Mouse (Mus musculus): ENCODE data around the gene Slc2a3.

The Slc2a3 gene

DNA sequence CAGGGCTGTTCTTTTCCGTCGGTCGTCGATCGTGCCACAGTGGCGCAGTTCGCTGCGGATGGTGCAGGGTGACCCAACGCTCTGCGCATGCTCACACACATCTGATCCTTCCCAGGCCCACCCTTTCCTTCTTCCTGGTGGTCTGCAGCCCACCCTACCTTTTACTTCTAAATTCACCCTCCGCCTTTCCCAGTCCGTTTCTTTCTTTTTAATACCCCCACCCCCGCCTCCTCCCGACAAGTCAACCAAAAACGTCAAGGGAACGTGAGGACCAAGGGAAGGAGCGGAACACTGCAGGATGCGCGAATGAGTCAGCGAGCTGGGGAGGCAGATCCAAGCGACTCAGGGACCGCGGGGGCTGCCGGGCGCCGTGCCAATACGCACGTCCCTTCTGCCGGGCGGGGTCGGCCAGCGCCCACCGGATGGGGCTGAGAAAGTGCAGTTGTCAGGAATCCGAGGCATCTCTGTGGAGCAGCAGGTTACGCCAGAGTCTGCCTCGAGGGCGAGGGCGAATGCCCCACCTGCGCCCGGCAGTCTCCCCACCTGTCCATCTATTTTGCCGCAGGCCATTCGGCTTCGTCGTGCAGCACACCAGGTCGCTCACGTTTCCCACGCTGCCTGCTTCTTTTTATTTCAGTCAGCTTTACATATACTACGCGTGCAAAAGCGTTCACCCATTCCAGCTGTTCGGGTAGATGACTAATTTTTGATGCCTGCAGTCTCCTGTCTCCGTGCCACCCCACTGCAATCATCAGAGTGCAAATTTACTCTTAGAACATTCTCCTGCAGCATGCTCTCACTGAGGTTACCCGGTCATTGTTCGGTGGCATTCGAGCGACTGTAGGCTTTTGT is 36.8 kb downstream of the Slc2a3 start:
- WGBS, result under 1% methylated on average over 56 of the region's 56 CpGs

DNA sequence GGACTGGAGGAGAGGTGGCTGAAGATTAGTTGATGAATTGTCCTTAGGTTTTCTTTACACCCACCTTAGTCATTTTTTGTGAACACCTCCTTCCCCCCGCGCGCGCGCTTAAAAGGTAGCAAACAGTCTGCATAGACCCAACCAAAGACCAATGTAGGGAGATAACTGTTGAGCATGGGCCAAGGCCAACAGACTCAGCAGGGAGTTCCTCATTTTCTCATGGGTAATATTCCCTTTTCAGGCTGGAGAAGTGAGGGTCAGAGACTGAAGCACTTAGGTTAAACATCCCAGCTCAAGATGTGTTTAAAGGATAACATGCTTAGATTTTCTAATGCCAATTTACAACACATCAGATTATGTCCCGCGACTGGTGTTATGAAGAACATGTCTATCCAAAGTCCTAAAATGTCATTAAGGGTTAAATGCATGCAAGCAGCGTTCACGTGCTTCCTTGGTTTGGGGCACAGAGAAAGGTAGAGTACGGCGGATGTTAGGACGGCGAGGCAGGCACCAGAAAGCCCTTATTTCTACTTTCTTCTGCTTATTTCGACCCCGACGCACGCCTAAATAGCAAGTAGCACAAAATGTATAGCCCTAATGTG is 37.5 kb downstream of the Slc2a3 start:
- 34% methylated on average over 17 of the region's 17 CpGs for WGBS

DNA sequence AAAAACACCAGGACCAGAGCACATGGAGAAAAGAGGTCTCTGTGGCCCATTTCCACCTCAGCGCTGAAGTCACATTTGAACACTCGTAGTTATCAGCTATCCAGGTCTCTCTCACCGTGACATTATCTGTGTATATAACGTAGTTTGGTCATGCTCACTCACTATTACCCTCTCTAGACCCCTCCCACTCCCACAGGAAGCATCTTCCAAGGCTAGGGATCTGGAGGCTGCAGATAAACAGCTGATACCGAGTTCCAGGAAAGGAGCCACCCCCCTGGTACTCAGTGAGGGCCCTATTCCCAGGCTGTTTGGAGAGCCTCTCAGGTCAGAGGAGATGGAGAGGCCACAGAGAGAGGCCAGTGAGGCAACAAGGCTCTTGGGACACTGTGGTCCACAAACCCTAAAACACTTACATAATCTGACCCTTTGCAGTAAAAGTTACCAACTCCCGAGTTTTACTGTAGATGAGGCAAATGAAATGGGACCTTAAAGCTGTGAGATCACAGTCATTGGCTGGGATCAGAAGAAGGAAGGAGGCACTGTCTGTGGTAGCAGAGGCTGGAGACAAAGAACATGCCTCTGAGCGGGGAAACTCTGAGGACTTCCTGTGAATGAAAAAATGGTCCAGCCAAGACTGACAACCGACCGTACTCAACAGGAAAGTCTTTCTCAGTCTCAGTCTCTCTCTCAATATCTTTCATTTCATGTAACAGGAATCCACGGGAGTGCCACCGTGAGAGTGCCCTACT is 38.3 kb downstream of the Slc2a3 start:
- 71% methylated on average over 11 of the region's 11 CpGs for WGBS

DNA sequence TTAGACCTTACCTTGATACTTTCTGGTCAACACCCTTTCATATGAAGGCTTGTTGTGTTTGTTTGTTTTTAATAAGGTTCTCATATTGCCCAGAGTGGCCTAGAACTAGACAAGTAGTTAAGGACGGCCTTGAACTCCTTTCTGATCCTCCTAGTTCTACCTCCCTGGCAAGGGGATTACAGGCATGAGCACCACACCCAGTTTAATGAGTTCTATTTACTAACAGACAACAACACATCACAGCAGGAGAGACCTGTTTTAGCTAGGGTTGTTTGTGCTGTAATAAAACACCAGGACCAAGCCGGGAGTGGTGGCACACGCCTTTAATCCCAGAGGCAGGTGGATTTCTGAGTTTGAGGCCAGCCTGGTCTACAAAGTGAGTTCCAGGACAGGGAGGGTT is 39.0 kb downstream of the Slc2a3 start:
- 95% methylated on average over 3 of the region's 3 CpGs for WGBS

DNA sequence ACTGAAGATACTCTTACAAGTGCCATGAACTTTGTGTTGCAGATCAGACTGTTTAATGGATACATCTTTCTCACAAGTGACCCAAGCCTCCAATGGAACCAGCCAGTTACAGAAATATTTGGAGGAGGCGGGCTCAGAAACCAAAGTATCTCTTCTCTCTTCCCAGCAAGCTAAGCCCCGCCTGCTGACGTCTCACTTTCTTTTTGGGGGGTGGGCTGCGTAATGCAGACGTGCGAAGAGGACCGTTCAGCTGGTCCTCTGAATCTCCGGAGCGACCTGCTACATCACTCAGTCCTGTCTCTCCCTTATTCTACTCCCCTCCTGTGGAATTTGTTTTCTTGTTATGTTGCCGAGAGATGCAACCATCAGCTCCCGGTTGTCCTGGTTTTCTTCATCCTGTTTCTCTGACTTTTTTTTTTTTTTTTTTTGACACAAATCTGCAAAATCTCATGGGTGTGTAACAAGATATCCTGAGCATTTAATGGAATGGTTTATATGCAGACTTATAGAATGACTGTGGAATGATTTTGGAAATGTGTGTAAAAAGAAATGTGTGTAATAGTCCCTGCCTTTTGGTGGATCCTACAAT is 40.3 kb downstream of the Slc2a3 start:
- 2% methylated on average over 11 of the region's 11 CpGs for WGBS

DNA sequence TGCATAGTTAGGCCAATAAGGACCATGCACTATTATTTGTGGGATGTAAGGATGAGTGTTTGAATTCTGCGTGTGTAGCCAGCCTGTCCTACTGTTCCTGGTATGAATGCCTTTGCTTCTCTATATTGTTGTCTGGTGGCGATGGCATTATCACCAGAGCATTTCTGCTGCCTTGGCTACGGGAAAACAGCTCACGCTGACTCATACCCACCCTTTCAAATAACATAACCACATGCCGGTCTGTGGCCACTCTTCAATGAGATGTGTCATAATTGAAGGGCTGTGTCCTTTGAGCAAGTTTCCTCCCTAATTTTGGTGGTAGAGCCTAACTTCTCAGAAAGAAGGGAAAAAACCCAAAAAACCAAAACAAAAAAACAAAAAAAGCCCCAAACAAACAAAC is 42.7 kb downstream of the Slc2a3 start:
- 56% methylated on average over 5 of the region's 5 CpGs for WGBS

DNA sequence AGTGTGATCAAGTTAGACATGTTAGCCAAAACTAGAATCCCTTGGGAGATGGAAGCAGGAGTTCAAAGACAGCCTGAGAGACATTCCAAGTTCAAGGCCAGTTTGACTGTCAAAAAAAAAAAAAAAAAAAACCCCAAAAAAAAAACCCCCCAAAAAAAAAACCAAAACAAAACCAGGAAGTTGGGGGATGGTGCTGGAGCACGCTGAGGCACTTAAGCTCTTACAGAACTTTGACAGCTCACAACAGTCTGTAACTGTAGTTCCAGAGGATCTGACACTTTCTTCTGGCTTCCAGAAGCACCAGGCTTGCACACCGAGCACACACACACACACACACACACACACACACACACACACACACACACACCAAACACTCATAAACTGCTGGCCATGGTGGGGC is 45.5 kb downstream of the Slc2a3 start:
- WGBS, result 67% methylated on average over 2 of the region's 2 CpGs

DNA sequence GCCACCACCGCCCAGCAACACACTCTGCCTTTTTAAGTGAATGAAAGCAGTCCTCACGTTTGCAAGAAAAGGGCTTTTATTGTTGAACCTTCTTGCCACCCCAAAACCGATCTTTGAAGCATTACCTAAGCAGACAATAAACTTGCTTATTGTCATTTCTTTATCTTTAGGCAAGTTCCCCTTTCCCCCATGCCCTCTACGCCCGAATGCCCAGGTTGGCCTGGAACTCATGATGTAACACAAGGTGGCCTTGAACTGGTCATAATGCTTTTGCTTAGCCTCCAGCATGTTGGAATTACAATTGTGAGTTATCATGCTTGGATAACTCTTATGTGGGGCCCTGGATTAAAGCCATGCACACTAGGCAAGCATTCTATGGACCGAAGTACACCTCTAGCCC is 50.9 kb downstream of the Slc2a3 start:
- WGBS, result 88% methylated on average over 6 of the region's 6 CpGs

DNA sequence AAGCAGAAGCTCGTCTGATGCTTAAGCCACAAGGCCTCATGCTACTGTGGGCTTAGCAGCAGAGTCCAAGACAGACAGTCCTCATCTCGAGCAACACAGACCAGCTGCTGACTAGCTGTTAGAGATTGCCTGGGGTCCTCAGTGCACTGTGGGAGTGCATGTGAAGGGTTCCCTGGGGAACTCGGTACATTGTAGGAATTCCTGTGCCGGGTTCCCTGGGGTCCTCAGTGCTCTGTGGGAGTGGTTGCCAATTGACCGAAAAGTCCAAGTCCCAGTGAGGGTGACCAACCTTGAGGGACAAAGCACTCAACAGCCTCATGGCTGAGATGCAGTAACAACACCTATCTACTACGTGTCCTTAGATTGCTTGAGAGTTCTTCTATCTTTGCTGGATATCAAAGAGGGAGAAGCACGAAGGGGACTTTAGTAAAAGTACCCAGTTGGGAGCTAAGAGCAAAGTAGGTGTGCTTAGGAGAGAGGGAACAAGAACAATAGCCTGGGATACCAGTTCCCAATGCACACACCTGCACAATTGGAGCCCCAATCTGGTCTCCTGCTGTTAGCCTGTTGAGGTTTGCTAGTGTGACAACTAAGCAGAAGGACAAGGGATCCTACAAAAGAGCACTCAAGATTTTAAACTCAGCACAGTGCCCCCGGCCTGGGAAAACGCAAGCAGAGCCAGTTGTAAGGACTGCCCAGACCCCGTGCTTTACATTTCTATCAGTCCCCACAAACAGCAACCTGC is 56.8 kb downstream of the Slc2a3 start:
- 67% methylated on average over 10 of the region's 10 CpGs for WGBS

DNA sequence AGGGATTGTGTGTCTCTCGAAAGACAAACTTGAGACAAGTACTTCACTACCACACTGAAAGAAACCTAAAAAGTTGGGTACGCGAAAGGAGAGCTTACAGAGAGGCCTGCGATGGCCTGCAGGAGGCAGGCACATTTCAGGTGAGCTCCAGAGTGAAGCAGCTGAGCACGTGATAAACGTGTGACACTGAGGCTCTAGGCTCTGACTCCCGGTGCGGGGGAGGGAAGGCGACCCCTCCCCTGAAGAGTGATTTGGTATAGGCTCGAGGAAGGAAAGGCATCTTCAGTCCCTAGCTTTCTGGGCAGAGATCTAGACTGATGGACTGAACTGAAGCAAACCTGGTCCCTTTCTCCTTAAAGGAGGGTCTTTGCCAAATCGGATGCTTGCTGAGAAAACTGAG is 58.1 kb downstream of the Slc2a3 start:
- 30% methylated on average over 11 of the region's 11 CpGs for WGBS

DNA sequence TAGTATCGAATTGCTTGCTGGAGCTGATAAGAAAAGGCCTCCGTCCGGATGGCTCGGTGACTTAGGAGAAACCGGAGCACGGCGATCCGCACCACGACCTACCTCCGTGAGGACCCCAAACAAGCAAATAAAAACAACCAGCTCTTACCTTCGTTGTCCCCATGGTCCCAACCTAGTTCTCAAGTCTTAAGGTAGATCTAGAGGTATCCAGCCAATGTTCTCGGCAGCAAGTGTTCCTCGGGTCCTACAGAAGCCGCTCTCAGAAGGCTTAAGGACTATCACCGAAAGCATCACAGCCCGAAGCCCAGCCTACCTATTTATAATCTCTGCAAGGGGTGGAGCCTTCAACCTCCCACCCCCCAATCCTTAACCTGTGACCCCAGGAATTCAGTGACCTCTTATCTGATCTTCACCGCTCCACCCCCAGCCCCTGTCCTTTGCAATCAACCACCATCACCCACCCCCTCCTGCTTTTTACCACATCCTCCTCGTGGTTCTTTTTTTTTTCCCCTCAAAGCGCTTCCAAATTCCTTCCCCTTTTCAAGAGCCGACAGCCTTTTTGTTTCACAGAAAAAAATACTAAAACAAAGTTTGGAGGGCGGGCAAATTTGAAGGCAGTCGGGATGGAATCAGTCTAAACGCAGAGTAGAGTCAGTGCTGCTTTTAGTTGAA is 59.1 kb downstream of the Slc2a3 start:
- under 1% methylated on average over 23 of the region's 23 CpGs for WGBS

DNA sequence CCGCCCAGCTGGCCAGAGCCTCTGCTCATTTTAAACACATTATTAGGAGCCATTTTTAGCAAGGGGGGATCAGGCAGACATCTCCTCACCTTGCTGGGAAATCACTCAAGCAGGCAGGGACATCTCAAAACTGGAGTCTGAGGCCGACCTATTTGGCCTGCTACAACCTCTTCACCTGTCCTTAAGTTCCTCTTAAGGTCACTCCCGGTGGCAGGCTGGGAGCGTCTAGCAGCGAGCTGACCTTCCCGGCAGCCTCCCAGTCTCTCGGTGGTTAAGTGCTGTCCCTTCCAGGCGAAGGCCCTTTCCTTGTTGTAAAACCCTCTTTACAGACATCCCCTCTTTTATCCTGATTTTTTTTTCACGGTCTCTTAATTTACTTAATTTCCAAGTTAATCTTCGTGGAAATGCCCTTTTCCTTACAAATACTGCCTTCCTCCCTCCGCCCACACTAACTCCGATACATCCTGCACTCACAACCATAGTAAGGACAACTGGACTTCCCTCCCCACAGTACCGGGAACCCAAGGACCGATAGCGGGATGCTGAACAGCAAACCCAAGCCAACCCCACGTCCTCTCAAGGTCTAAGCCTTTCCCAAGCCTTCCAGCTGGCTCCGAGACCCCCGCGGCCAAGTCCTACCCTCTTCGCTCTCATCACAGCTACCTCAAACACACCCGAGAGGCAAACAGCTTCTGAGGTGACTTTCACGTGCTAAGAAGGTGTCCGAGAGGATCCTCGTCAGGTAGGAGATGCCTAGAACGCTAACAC is 59.8 kb downstream of the Slc2a3 start:
- WGBS, result 7% methylated on average over 25 of the region's 25 CpGs

DNA sequence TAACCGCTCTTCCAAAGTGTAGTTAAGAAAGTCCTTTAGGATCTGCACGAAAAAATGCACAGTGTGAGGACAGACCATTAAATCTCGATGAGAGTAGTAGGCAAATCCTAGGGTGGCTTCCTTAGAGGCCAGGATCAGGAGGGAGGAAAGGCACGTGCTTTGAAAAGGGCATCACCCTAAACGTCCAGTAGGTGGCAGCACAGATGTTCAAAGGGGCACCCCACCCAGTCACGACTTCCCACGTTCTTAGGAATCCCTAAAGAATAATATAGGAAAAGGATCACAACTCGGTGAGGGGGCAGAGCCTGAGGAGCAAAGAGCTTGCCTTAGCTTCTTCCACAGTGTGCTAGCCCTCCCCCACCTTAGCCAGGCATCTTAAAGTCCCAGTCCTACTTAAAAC is 61.5 kb downstream of the Slc2a3 start:
- WGBS, result 8% methylated on average over 8 of the region's 8 CpGs

DNA sequence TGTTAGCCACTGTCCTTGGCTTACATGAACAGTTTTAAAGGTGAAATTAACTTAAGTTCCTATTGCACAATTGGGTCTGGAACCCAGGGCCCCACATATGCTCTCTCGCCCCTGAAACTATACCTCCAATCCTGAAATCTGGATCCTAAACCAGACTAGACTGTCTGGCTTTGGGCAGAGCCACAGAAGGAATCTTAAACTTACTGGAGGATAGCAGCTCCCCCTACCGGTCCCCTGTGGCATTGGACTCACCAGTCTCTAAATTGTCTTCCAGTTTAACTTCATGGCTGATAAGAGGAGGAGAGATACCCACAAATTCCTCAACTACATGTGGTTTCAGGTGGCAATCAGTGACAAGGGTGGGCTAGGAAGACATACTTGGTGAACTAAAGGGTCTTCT is 81.5 kb downstream of the Slc2a3 start:
- WGBS, result 33% methylated on average over 2 of the region's 2 CpGs

DNA sequence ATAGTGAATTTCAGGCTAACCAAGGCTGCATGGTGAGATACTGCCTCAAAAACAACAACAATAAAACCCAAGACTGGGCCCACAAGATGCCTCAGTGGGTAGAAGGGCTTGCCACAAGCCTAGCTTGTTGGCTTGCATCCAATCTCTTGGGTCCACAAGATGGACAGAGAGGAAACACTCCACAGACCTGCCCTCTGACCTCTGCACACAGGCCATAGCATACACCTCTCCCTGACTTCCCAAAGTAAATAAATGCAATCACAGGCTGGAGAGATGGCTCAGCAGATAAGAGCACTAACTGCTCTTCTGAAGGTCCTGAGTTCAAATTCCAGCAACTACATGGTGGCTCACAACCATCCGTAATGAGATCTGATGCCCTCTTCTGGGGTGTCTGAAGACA is 83.2 kb downstream of the Slc2a3 start:
- WGBS, result 84% methylated on average over 1 of the region's 1 CpGs

DNA sequence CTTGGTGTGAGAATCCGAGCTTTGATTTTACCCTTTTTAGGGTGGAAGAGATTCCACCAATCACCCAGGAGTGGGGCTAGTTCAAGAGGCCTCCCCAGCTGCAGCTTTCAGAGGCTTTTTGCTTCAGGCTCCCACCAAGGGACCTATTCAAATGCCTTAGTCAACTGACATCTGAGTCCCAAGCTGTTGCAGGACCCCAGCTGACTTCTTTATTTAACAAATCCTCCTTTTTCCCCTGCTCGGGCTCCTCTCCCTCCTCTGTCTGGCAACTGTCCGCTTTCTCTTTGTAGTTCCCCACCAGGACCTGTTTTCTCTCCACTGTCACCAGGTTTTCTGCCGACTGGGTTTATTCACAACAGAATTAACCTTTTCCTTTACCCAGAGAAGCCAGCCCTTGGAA is 85.6 kb downstream of the Slc2a3 start:
- 38% methylated on average over 4 of the region's 4 CpGs for WGBS

DNA sequence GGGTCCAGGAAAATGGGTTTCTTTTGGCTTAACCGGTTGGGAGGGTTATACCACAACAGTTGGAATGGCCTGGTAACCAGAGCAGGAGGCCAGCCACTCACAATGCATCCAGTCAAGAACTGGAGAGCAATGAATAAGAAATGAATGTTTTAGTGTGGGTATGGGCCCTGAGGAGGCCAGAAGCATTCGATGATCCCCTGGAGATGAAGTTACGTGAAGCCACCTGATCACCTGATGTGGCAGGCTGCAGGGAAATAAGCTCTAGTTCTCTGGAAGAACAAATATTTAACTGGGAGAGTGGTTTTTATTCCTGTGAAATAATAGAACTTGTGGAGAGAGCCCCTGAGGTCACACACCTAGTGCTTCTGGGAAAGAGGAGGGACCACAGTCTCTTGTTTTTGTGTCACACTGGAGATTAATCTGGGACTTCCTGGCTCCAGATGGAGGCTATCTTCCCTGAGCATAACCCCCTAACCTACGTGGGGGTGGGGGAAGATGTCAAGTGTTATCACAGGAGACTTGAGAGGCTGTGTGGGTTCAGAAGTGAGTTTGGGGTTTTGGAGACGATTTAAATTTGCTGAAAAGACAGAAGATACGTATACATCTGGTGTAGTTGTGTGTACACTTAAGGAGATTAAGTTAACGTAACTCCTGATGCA is 86.6 kb downstream of the Slc2a3 start:
- WGBS, result 71% methylated on average over 7 of the region's 7 CpGs

DNA sequence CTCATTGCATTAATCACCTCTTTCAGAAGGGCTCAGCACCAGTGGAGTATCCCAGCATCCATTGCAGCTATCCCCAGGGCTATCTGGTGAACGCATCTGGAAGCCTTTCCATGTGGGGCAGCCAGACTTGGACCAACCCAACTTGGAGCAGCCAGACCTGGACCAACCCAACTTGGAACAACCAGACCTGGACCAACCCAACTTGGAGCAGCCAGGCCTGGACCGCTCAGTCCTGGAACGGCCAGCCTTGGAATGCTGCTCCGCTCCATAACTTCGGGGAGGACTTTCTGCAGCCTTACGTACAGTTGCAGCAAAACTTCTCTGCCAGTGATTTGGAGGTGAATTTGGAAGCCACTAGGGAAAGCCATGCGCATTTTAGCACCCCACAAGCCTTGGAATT is 88.3 kb downstream of the Slc2a3 start:
- 92% methylated on average over 7 of the region's 7 CpGs for WGBS

DNA sequence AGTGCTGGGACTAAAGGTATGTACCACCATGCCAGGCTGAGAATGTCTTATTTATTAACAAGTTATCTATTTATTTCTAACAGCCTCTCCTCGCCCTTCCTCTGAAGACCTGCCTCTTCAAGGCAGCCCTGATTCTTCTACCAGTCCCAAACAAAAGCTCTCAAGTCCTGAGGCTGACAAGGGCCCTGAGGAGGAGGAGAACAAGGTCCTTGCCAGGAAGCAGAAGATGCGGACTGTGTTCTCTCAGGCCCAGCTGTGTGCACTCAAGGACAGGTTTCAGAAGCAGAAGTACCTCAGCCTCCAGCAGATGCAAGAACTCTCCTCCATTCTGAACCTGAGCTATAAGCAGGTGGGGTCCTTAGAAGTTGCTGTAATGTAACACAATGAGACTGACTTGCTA is 90.0 kb downstream of the Slc2a3 start:
- WGBS, result 88% methylated on average over 2 of the region's 2 CpGs

DNA sequence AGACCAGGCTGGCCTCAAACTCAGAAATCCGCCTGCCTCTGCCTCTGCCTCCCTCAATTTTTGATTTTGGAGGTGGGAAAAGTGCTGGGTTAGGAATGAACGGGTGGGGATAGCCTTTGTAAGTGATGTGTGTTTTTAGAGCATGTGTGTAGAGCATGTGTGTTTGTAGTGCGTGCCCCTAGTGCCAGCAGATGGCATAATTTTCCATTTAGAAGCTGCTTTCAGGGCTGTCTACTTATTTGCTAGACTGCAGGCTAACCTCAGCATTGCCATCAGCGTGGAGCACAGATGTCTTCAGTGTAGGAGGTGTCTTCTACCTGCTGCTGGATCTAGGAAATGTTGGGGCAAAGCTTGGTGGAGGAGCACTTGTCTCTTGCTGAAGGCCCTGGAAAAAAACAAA is 92.6 kb downstream of the Slc2a3 start:
- WGBS, result 55% methylated on average over 4 of the region's 4 CpGs

Measured in cerebral cortex, adult 2 months (tissue).